Mouse (Mus musculus): ENCODE measurements at regions not wholly inside any gene's neighbourhood (a gene's known extent, or its start where the extent isn't known, plus 50 kb on each side); places are given as distances from the start of the nearest gene placed in this dataset.

DNA sequence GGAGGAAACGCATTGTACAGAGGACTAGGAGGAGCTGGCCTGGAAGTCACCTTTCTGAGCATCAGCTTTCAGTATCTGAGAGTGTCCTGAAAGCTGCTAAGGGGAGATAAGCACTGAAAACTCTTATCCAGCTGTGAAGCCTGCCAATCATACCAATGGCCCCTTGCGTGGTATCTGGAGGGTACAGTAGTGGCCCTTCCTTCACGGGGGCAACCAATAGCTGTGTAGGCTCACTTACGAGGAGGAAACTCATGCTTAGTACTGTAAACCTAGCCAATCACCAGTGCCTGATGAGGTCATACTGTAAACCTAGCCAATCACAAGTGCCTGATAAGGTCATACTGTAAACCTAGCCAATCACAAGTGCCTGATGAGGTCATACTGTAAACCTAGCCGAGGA is 231.7 kb upstream of the Fam241a start:
- TF ChIP-seq POLR2A (IDR thresholded peaks at IDR 0.05; ENCODE audit: borderline replicate concordance, low read depth, low read length): no peak
- no peak for TF ChIP-seq CTCF (IDR thresholded peaks at IDR 0.05; ENCODE audit: low read depth, low read length)
